Mouse (Mus musculus) ovary, adult 2 months (tissue): ENCODE results near the gene Dohh. TPM values are rescaled to one million over a fixed set of nuclear protein-coding genes. Genes with fewer than 3 reads are reported as not detected.

Experiments used
- polyA plus RNA-seq: library from polyadenylated mRNA; depleted of rRNA; stranded (reverse); fragments of >200 nt; gene quantifications from 2 replicates; pipeline ENCODE4 v1.2.3, GENCODE M21; 2012; rRNA removed

The Dohh gene
- polyA plus RNA-seq: 178 and 192 TPM in 2 replicates

DNA sequence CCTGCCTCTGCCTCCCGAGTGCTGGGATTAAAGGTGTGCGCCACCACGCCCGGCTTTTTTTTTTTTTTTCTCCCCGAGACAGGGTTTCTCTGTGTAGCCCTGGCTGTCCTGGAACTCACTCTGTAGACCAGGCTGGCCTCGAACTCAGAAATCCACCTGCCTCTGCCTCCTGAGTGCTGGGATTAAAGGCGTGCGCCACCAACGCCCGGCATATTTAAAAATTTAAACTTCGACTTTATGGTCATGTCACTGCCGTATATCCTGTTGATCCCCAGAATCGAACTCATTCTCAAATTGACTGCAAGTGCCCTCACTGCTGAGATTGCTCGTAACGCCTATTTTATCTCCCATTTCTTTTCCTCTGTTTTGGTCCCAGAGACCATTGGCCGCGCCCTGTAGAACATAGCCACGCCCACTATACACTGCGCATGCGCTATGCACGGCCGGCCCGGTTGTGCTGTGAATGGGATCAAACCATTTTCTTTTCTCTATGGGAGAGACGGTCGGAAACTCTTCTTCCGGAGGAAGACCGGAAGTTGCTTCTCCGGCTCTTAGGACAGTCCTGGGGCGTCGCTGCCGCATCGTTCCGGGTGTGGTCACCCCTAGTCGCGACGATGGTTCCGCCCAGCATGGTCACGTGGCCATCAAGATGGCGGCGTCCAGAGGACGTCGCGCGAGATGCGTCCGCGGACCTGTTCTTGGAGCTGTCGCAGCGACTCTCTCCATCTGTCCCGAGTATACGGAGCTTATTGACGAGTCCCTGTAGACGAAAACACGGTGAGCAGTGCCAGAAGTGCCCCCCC lies at the start of gene Dohh, which contains the start of gene Gm48551:
TSS of gene Dohh (plus strand) at position 627 of the 803 bp plus-strand sequence.
TSS of gene Gm48551 (plus strand) at position 665 of the 803 bp plus-strand sequence.

GRCm38 (mm10) chr10:81342686-81343505 lies 41.3 kb upstream of the Dohh start, which contains the start of gene Gipc3:
Gene Gipc3, minus strand, starts transcription at chr10:81343266.

DNA sequence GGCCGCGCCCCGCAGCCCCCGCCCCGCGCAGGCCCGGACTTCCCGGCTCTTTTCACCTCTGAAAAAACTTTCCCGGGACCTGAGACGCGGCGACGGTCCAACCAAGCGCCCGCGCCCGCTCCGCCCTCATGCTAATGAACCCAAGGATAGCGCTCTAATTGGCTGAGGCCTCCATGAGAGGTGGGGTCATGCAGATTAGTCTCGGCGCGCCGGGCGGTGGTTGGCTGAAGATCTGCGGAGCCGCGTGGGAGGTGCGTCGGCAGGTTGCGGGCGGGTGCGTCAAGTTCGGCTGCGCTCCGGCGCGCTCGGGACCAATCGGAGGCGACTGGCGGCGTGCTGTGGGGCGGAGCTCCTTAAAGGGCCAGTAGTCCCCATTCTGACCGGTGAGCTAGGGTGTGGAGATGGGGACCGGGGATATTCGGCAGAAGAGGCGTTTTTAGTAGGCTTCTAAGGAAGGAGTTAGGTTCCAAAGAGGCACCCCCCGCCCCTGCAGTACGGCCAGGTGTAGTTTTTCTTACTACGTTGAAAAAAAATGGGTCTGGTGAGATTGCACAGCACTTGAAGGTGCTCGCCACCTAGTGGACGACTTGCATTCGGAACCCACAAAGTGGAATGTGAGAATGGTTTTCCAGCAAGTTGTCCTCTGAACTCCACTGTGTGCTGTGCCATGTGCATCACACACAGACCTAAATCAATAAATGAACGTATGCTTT lies 33.7 kb upstream of the Dohh start, which contains the start of gene Hmg20b:
TSS of gene Hmg20b (minus strand) at position 130 of the 713 bp plus-strand sequence.

DNA sequence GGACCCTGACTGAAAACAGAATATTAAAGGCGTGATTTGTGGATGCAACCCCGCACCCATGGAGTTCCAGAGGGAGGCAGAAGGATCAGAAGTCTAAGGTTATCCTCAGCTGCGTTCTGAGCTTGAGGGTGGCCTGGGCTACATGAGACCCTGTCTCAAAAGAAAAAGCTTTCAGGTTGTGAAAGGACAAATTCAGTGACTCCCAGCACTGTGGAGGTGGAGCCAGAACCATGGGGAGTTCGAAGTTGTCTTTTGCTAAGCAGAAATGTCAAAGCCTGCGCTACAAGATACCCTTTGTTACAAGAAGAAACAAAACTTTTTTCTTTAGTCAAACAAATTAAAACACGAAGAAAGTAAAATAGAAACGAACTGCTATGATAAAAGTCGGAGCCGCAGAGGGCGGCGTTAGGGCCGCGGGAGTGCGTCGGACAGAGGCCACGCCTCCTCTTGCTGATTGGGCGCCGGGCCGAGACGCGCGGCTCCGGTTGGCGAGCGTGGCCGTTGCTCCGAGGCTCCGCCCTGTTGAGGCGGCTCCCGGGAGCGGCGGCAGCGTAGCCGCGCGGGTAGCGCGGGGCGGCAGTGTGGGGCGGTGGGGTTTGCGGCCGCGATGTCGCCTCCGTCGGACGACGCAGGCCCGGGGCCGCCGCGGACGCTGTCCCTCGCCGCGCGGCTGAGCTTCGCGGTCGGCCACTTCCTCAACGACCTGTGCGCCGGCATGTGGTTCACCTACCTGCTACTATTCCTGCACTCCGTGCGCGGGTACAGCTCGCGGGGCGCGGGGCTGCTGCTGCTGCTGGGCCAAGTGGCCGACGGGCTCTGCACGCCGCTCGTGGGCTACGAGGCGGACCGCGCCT lies 27.0 kb upstream of the Dohh start, which contains the start of gene Mfsd12:
TSS of gene Mfsd12 (plus strand) at position 501 of the 854 bp plus-strand sequence.

DNA sequence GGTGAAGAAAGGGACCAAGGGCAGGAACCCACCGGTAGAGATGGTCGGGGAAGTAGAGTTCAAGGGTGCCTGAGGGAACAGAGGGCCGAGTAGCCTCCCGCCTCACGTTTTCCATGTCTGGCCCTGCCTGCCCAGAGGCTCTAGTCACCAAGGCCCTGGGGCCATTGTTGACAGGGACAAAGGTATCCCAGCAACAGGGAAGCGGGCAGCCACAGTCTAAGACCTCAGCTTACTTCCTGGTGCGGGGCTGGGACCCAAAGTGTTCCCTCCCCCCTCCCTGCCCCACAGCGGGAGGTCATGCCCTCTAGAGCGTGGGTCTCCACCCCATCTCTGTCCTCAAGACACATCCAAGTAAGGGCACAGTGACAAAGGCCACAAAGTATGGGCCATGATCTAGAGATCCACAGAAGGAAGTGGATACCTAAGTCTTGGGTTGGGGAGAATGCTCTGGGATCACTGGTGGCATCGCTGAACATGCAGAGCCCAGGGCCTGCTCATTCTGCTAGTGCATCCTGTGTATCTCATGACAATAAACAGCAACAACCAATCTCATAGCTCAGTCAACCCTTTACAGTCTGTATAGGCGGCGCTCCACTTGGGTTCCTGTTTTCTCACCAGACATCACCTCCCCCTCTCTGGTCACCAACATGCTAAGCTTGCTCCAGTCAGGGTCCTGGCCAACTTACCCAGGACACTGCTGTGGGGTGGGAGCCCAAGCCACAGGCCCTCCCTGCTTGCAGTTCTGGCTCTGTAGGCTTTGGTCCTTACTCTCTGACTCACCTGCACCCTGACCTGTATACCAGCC lies 18.4 kb upstream of the Dohh start, which contains the start of gene 4930404N11Rik:
TSS of gene 4930404N11Rik (minus strand) at position 145 of the 805 bp plus-strand sequence.

DNA sequence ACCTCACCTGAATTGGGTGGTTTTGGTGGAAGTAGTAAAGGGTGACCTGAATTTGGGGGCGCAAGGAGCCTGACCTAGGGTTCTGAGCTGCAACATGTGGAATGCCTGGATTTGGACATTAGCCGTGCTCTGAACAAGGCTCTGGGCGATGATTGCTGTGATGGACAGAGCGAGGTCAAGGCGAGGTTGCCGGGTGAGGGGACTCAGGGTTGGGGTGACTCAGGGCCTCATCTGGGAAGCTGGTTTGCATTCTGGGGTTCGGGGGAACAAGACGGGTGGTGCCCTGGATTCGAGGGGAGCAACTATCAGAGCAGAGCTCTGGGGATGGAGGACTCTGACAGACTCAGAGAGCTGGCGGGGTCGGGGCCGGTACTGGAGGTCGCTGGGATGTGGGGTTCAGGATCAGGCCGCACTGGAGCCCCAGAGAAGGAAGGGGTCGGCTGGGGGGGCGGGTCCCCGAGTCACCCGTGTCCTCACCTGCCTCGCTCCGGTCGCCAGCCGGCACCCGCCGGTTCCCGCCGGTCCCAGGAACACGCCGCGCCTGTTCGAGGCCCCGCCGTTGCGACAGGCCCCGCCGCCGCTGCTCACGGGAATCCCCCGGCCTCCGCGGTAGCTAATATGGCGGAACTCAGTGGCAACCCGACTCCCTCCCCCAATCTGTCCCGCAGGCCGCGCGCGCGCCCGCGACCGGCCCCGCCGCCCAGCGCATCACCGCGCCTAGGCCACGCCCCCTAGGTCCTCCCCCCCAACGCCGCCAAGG lies 6.3 kb upstream of the Dohh start, which contains the start of gene Fzr1:
TSS of gene Fzr1 (minus strand) at position 724 of the 760 bp plus-strand sequence.

DNA sequence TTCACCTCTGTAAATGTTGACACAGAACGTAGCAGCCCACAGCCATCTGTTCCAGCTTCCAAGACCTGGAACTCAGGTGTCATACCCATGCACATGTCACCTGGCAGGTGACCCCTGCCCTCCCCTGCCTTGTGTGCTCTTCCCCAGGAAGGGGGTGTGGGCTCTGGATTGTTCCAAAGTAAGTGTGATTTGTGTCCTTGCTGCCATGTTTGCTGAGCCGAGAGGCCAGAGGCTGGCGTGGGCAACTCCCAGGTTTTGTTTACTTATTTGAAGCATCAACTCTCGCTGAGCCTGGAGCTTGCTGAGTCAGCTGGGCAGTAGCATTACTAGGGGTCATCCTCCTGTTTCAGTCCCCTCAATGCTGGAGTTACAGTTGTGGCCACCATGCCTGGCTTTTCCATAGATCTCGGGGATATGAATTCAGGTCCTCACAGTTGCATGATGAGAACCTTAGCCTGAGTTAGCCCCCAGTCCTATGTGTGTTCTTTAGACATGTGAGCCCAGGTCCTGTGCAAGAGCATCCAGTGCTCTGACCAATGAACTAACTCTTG lies 4.4 kb downstream of the Dohh start, which contains the start of gene Gm48552:
TSS of gene Gm48552 (plus strand) at position 501 of the 551 bp plus-strand sequence.

DNA sequence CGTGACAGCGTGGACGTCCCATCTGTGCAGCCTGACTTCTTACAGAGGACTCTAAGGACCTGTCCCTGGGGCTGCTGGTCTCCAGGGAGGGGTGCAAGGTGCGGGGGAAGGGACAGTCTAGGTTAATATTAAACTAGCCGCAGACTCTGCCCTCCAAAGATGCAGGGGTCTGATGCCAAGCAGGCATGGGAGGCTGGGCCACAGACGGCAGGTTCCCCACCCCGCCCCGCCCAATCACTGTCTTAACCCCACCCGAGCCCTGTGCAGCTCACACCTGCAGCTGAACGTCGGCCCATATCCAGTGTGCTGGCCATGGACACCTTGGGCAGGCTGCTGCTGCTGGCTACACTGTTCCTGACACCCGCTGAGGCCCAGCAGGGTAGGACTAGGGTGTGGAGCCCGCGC lies 8.6 kb downstream of the Dohh start, which contains the start of gene Smim24:
TSS of gene Smim24 (plus strand) at position 271 of the 405 bp plus-strand sequence.

Other genes with a start within 250 kb of the Dohh start
- gene Zbtb7a, start 249.2 kb upstream of the Dohh start, polyA plus RNA-seq: 89.6 and 105 TPM in 2 replicates
- gene Pias4, start 216.5 kb upstream of the Dohh start, polyA plus RNA-seq: 48.8 and 60.5 TPM in 2 replicates
- gene Eef2, start 207.8 kb upstream of the Dohh start, polyA plus RNA-seq: 2,943 and 3,409 TPM in 2 replicates
- gene Dapk3, start 201.4 kb upstream of the Dohh start, polyA plus RNA-seq: 168 and 226 TPM in 2 replicates
- not detected in 2 replicates for gene 4930442H23Rik, start 200.6 kb upstream of the Dohh start, polyA plus RNA-seq
- not detected in 2 replicates for gene Nmrk2, start 182.4 kb upstream of the Dohh start, polyA plus RNA-seq
- gene Atcay, start 153.6 kb upstream of the Dohh start, polyA plus RNA-seq: not detected in 2 replicates
- gene Zfr2, start 151.3 kb upstream of the Dohh start, polyA plus RNA-seq: 48.7 and 50.1 TPM in 2 replicates
- gene Matk, start 131.5 kb upstream of the Dohh start, polyA plus RNA-seq: 3.3 and 4.2 TPM in 2 replicates
- gene Mrpl54, start 117.5 kb upstream of the Dohh start, polyA plus RNA-seq: 134 and 190 TPM in 2 replicates
- gene Apba3, start 117.5 kb upstream of the Dohh start, polyA plus RNA-seq: 170 and 185 TPM in 2 replicates
- gene Tjp3, start 92.8 kb upstream of the Dohh start, polyA plus RNA-seq: 18.6 and 20.4 TPM in 2 replicates
- 90.4 and 97.0 TPM in 2 replicates for gene Pip5k1c, start 91.5 kb upstream of the Dohh start, polyA plus RNA-seq
- gene Cactin, start 63.3 kb upstream of the Dohh start, polyA plus RNA-seq: 45.0 and 53.4 TPM in 2 replicates
- 34.6 and 38.7 TPM in 2 replicates for gene Tbxa2r, start 55.7 kb upstream of the Dohh start, polyA plus RNA-seq
- 1.8 and 2.4 TPM in 2 replicates for gene Gipc3, start 41.2 kb upstream of the Dohh start, polyA plus RNA-seq
- gene Hmg20b, start 33.9 kb upstream of the Dohh start, polyA plus RNA-seq: 168 and 202 TPM in 2 replicates
- 43.4 and 67.4 TPM in 2 replicates for gene Mfsd12, start 26.9 kb upstream of the Dohh start, polyA plus RNA-seq
- 13.7 and 14.3 TPM in 2 replicates for gene 4930404N11Rik, start 18.6 kb upstream of the Dohh start, polyA plus RNA-seq
- gene Fzr1, start 5.9 kb upstream of the Dohh start, polyA plus RNA-seq: 189 and 205 TPM in 2 replicates
- 10.9 and 15.0 TPM in 2 replicates for gene Gm48551, start within 50 bp of the Dohh start, polyA plus RNA-seq
- gene Gm48552, start 4.6 kb downstream of the Dohh start, polyA plus RNA-seq: 9.3 and 10.3 TPM in 2 replicates
- gene Smim24, start 8.6 kb downstream of the Dohh start, polyA plus RNA-seq: 16.3 and 19.5 TPM in 2 replicates
- gene Nfic, start 71.2 kb downstream of the Dohh start, polyA plus RNA-seq: 63.2 and 87.3 TPM in 2 replicates
- gene Celf5, start 98.3 kb downstream of the Dohh start, polyA plus RNA-seq: 0.77 and 1.4 TPM in 2 replicates
- 384 and 527 TPM in 2 replicates for gene Ncln, start 112.0 kb downstream of the Dohh start, polyA plus RNA-seq
- 4.2 and 5.4 TPM in 2 replicates for gene S1pr4, start 115.7 kb downstream of the Dohh start, polyA plus RNA-seq
- 3.2 and 3.5 TPM in 2 replicates for gene Gna15, start 139.8 kb downstream of the Dohh start, polyA plus RNA-seq
- 162 and 181 TPM in 2 replicates for gene Gna11, start 160.8 kb downstream of the Dohh start, polyA plus RNA-seq
- 2,184 and 2,590 TPM in 2 replicates for gene Aes, start 175.1 kb downstream of the Dohh start, polyA plus RNA-seq
- gene Tle2, start 190.1 kb downstream of the Dohh start, polyA plus RNA-seq: 497 and 508 TPM in 2 replicates
- 192 and 202 TPM in 2 replicates for gene Tle6, start 216.6 kb downstream of the Dohh start, polyA plus RNA-seq
- gene BC025920, start 221.8 kb downstream of the Dohh start, polyA plus RNA-seq: 0.47 and 0.74 TPM in 2 replicates
- 59.4 and 65.9 TPM in 2 replicates for gene Sirt6, start 243.4 kb downstream of the Dohh start, polyA plus RNA-seq
- gene Ankrd24, start 244.1 kb downstream of the Dohh start, polyA plus RNA-seq: 62.1 and 90.5 TPM in 2 replicates